Mouse (Mus musculus): Measurements from ENCODE around the gene Cfap20.

The Cfap20 gene

DNA sequence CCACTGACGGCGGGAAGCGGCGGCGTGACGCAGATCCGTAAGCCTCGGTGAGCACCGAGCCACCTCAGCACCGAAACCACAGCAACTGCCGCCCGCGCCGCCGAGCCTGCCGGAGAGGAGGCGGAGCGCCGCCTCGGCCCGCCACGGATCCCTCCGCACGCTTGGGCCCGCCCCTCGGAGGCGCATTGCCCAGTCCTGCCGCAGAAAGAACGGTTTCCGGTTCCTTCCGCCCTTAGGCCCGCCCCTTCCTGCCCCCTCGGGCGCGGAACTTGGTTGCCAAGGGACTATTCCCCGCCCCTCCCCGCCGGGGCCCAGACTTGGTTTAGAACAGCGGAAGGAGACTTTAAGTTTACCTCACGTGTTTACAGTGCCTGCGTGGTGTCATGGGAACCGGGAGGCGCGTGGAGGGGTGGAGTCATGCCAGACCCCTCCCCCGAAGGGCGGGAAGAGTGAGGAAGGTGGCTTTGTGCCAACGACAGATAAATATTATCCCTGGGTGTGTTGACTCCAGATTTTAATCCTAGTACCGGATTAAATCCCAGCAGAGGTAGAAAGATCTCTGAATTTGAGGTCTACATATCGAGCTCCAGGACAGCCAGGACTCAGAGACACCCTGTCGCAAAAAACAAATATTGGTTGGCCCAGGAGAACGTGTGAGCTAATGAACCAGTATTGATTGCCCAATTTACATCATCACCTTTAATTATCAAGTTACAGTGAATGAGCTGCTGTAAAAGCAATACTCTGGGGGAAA lies at the start of gene Cfap20:
Cfap20 (minus strand) TSS at position 184 of the 754 bp plus-strand sequence.
- peak; percentile 98 to 99 for DNase-seq

GRCm38 (mm10) chr8:95470008-95470407 lies 35.3 kb upstream of the Cfap20 start:
- no peak for DNase-seq

GRCm38 (mm10) chr8:95468995-95469394 lies 34.3 kb upstream of the Cfap20 start:
- no peak for DNase-seq

DNA sequence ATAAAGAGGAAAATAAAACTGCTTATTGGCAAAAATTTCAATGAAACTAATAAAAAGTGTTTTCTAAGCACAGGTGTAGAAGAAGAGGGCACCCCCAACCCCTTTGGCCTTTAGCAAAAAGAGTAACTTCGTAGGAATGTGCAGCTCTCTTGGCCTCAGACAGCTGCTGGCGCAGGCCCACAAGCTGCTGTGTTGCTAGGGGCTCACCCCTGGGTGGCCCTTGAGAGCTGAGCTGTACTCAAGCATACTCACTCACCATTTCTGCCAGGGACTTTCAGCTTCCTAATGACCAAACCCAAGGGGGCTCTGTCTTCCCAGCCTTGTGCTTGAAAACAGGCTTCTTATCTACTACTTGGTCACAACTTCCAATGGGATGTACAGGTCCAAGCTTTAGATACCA lies 31.9 kb upstream of the Cfap20 start:
- DNase-seq: no peak

- no peak for DNase-seq
These were observed 17.8 kb upstream of the Cfap20 start for GRCm38 (mm10) chr8:95452518-95452917.

DNA sequence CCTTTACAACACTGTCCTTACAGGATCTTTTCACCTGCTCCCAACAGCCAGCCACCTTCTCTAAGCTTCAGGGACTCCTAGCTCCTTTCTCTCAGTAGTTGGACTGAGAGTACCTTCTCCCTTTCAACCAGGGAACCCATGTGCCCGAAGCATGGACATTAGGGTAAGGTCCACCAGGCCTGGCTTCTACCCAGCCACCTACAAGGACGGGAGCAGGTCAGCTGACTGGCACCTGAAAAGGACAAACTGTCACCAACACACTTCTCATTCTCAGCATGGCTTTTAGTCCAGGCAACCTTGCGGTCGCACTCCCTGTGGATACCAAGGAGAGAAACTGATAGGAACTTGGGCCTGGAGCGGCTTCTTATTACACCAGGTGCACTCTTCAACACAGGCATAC lies 15.6 kb upstream of the Cfap20 start:
- DNase-seq: no peak

GRCm38 (mm10) chr8:95447661-95448060 lies 13.0 kb upstream of the Cfap20 start:
- DNase-seq: no peak

DNA sequence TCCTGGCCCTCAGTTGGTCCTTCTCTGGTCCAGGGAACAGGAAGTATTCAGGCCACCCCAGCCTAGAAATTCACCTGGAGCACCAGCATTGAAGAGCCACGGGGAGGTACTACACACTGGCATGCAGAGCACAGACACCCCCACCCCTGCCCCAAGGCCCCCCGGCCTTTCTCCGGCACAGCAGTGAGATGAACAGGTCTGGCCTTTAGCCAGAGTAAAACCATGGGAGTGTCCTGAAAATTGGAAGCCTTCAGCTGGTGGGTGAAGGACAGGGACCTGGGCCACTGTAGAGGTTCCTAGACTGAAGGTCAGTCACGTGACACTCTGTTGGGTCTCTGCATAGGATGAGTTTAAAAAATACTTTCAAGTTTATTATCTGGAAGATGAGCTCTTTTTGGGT lies 10.4 kb upstream of the Cfap20 start:
- DNase-seq: no peak

DNA sequence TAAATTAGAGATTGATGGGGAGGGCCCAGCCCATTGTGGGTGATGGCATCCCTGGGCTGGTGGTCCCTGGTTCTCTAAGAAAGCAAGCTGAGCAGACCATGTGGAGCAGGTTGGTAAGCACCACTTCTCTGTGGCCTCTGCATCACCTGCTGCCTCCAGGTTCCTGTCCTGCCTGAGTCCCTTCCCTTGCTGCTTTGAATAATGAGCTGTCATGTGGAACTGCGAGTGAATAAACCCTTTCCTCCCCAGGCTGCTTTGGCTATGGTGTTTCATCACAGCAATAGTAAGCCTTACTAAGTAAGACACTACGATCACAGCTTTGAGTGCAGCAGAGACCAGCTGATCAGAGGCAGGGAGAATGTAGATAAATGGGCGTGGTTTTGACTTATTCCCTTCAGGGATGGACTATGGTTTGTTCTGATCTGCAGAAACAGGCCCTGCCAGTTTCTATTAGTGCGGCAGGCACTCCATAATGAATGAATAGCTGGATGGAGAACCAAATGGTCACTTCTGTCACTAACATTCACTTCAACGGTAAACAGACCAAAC lies 6.9 kb upstream of the Cfap20 start:
- no peak for DNase-seq

DNA sequence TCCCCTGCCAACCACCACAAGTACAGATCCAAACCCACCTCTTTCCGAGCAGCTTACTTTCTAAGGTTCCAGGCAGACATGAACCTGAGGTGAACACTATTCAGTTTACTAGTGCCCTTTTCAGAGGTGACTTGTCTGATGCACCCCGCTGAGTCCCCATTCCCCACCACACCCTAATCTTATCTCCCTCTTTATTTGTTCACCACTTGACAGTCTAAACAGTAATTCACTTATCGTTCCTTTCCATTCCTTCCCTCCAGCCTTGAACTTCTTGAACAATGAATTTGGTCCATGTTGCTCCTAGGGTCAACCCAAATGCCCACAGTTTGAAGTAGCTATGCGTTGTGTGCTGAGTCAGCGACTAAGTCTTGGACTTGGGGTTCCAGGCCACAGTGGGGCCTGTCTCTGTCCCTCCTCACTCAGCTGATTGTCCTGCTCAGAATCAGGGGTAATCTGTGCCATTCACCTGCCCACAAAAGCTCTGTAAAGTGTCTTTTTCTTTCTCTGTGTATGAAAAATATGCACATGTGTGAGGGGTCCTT lies 5.6 kb upstream of the Cfap20 start:
- DNase-seq: no peak

DNA sequence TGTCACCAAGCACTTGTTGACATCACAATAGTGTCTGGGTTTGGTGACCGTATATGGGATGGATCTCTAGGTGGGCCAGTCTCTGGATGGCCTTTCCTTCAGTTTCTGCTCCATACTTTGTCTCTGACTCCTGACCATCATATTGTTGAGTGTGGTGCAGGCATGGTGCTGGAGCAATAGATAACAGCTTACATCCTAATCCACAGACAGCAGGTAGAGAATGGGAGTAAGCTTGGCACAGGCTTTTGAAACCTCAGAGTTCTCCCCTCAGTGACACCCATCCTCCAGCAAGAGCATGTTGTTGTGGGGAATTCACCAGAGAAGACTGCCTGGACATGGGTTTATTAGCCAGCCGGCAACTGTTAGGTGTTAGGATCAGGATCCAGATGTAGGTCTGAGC lies 4.8 kb upstream of the Cfap20 start:
- no peak for DNase-seq

GRCm38 (mm10) chr8:95437341-95437992 lies 2.8 kb upstream of the Cfap20 start:
- DNase-seq: no peak

DNA sequence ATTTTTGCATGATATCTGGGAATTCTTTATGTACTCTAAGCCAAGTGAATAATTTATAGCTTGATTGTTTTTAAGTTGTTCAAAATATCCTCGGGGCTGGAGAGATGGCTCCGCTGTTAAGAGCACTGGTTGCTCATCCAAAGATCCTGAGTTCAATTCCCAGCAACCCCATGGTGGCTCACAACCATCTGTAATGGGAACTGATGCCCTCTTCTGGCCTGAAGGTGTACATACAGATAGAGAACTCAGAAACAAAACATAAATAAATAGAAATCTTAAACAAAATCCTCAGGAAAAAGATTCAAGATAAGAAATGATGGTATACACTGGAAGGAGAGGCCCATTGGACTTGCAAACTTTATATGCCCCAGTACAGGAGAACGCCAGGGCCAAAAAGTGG lies 1.3 kb upstream of the Cfap20 start:
- DNase-seq: no peak

GRCm38 (mm10) chr8:95435471-95435870 lies 802 bp upstream of the Cfap20 start:
- DNase-seq: no peak

DNA sequence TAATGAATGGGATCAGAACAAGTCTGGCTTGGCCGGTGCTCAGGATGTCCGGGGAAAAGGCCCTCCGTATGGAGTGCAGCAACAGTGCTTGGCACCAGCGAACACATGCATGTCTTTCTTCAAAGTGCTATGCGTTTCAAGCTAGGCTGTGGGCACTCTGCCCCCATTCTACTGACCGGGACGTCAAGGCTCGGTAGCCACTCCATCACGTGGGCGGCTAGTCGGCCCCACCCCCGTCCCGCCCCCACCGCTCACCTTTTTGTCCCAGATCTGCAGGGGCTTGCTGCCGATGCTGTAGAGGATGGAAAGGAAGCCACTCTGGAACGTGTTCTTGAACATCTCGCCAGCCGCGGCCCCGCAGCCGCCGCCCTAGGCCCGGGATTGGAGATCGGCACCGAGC lies 436 bp downstream of the Cfap20 start:
- DNase-seq: peak; percentile 57 to 62

GRCm38 (mm10) chr8:95433124-95433523 lies 1.5 kb downstream of the Cfap20 start:
- no peak for DNase-seq

DNA sequence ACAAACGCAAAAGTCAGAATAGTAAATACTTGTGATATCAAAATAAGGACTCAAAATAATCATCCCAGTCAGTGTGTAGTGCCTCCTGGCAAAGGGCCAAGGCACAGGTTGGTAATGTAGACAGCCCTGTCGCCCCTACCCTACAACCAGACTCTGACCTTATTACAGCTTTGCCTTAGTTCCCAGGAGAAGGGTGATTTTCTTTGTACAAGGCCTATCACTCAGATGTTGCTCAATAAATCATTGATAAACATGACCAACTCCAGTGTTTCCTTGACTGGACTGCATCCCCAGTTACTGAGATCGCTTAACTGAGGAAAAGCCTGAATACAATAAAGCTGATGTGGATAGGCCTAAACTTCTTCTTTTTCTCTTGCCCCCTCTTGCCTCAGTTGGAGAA lies 2.2 kb downstream of the Cfap20 start:
- no peak for DNase-seq

- DNase-seq: peak in 1 of 2 experiments; percentile 27
These were observed 4.7 kb downstream of the Cfap20 start for GRCm38 (mm10) chr8:95429945-95430344.

GRCm38 (mm10) chr8:95427594-95428535 lies 6.8 kb downstream of the Cfap20 start:
- peak; percentile 45 to 63 for DNase-seq

- peak in 1 of 2 experiments; percentile 24 for DNase-seq
These were observed 7.8 kb downstream of the Cfap20 start for GRCm38 (mm10) chr8:95426781-95427281.

- no peak for DNase-seq
These were observed 10.0 kb downstream of the Cfap20 start for GRCm38 (mm10) chr8:95424682-95425081.

DNA sequence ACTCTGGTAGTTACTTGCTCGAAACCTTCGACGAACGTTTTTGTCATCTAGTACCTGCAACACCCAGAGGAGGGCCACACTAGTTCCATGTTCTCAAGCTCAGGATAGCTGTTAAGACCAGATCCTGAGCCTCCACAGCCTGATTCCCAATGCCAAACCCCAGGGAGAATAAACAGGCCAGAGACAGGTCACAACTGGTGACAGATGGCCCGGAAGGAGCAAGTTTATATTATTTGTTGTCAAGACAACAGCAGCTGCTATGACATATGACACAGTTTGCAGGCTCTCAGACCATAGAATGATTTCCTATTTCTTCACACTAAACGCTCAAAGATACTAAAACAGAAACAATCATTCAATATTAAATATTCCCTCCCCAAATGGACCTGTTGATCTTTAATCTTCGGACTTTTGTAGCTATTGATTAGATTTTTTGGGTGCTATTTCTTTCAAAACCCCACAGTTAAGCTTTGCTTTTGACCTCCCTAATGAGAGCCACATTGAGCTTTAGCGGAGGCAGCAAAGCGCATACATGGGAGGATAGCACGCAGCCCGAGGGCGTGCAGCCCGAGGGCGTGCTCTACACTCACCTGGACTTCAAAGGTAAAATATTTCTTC lies 12.4 kb downstream of the Cfap20 start:
- no peak for DNase-seq
